Mouse (Mus musculus) limb, embryonic 11.5 days (tissue): ENCODE results near the gene Ska3. TPM values are rescaled to one million over a fixed set of nuclear protein-coding genes. Genes with fewer than 3 reads are reported as not detected.

ENCODE experiments used
- ATAC-seq: fragments of 200-750 bp; cut with Nextera tagmentation; 2 replicates; pipeline ENCODE4 v1.8.0; 2017; ENCODE audit warnings: low read depth; ENCODE audit not compliant: insufficient number of reproducible peaks, low FRiP score, low TSS enrichment
- DNase-seq: peaks from one replicate; pipeline ENCODE4 v3.0.0-alpha.2; 2015; ENCODE audit warnings: low spot score
- H3K27ac ChIP-seq: fragments of 300-500 bp; sonication (generic); replicated peaks from 2 replicates; pipeline ENCODE4 v1.5.1; 2014; ENCODE audit warnings: low read depth, mild to moderate bottlenecking, low read length
- H3K27me3 ChIP-seq: fragments of 300-500 bp; sonication (generic); 2 replicates; pipeline ENCODE4 v1.6.1; 2014; ENCODE audit warnings: mild to moderate bottlenecking, low read length, mixed read lengths; ENCODE audit not compliant: control insufficient read depth, insufficient read depth
- H3K36me3 ChIP-seq: fragments of 300-500 bp; sonication (generic); 2 replicates; pipeline ENCODE4 v1.6.1; 2014; ENCODE audit warnings: mild to moderate bottlenecking, low read length, moderate library complexity, mixed read lengths; ENCODE audit not compliant: control insufficient read depth, insufficient read depth
- H3K4me1 ChIP-seq: fragments of 300-500 bp; sonication (generic); 2 replicates; pipeline ENCODE4 v1.6.1; 2014; ENCODE audit warnings: low read length, mixed read lengths; ENCODE audit not compliant: control insufficient read depth, insufficient read depth
- H3K4me2 ChIP-seq: fragments of 300-500 bp; sonication (generic); 2 replicates; pipeline ENCODE4 v1.6.1; 2014; ENCODE audit warnings: low read depth, mild to moderate bottlenecking, moderate library complexity; ENCODE audit not compliant: severe bottlenecking
- H3K4me3 ChIP-seq: fragments of 300-500 bp; sonication (generic); 2 replicates; pipeline ENCODE4 v1.5.1; 2014; ENCODE audit warnings: low read depth, low read length
- H3K9ac ChIP-seq: fragments of 300-500 bp; sonication (generic); 2 replicates; pipeline ENCODE4 v1.6.1; 2014; ENCODE audit warnings: mild to moderate bottlenecking, low read length
- H3K9me3 ChIP-seq: fragments of 300-500 bp; sonication (generic); 2 replicates; pipeline ENCODE4 v1.6.1; 2016; ENCODE audit warnings: low read length; ENCODE audit not compliant: control insufficient read depth
- WGBS: fragments of 180-500 bp; shearing (Covaris S2); extraction: QIAGEN DNeasy Blood & Tissue Kit; methylation state at CpG from one replicate; pipeline ENCODE4 v1.1.7; 2014; 5-methylcytosine and 5-hydroxymethylcytosine counted together
- microRNA-seq: library from miRNA; unstranded; fragments of <30 nt; microRNA quantifications from one replicate; pipeline ENCODE4, GENCODE M21; 2016
- polyA plus RNA-seq: library from polyadenylated mRNA; unstranded; fragments of >200 nt; fragmentation: Nextera tagmentation; extraction: Ambion mirVana; gene quantifications from 2 replicates; pipeline ENCODE4 v1.2.1, GENCODE M21; 2014

The Ska3 gene
- polyA plus RNA-seq, 1 experiment from 2014 or later, result 59.1 TPM

DNA sequence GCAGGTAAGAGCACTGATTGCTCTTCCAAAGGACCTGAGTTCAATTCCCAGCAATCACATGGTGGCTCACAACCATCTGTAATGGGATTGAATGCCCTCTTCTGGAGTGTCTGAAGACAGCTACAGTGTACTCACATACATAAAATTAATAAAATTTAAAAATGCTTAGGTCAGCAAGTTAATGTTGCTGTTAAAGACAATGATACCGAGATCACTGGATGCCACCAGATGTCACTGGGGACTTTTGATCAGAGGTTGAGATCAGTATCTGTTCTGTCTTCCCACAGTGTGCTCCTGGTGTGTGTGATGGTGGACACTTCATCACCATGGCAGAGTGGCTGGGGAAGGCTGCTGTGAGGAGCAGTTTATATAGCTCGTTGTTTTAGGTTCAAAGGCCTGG lies 36.7 kb downstream of the Ska3 start:
- no peaks in the 10 kb centered on the region for H3K9me3 ChIP-seq
- no peak for ATAC-seq
- H3K4me3 ChIP-seq, result no peak overlapping the region
- no peaks in the 10 kb centered on the region for H3K27me3 ChIP-seq
- no peaks in the 10 kb centered on the region for H3K4me1 ChIP-seq
- H3K4me2 ChIP-seq, result no peak overlapping the region
- H3K27ac ChIP-seq, result no peak overlapping the region
- DNase-seq, result no peak
- H3K9ac ChIP-seq, result no peak overlapping the region
- no peaks in the 10 kb centered on the region for H3K36me3 ChIP-seq
- WGBS, result 64% methylated on average over 2 of the region's 2 CpGs

DNA sequence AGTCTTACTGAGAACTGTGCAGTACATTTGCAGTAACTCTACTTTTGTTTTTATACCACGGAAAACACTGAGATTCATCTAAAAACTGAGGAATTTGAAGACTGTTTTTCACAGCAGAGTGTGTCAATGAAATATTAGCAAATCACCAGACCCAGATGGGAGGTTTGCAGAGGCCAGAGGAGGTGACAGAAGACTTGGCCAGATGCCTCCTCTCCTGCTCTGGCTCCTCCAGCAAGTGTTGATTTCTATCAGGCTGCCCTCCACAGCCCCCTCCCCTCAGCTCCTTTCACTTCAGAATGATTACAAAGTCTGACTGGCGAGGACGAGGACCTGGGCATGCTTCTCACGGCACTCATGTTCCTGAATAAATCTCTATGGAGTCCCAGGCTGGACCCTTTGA lies 38.6 kb downstream of the Ska3 start:
- no peak overlapping the region for H3K9ac ChIP-seq
- DNase-seq (no peak), ATAC-seq (no peak)
- no peak overlapping the region for H3K4me2 ChIP-seq
- no peak overlapping the region for H3K4me3 ChIP-seq
- no peaks in the 10 kb centered on the region for H3K36me3 ChIP-seq
- no peaks in the 10 kb centered on the region for H3K4me1 ChIP-seq
- no peaks in the 10 kb centered on the region for H3K9me3 ChIP-seq
- WGBS, result 72% methylated on average over 4 of the region's 4 CpGs
- no peak overlapping the region for H3K27ac ChIP-seq
- H3K27me3 ChIP-seq, result no peaks in the 10 kb centered on the region

DNA sequence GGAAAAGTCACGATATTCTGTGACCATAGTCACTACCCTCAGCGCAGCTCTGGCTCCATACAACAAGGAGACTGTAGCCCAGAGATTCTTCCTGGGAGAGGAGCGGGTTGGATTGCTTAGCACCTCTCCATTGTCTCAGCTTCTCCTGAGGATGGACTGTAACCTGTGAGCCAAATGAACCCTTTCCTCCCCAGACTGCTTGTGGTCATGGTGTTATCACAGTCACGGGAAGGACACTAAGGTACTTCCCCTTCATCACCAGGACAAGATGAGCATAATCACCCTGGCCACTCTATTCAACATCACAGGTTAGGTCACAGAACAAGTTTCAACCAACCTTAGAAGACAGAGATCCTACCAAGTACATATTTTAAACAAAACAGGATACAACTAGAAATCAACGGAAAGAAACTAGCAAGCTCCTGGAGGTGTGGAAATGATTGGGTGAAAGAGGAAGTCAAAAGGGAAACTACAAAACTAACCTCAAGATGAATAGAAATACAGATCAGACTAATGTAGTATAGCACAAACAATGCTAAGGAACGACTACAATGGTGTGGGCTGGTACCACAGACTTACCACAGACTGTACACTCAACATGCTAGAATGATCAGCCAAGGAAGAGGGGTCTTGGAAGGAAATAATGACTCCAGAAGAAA lies 53.7 kb downstream of the Ska3 start:
- no peak overlapping the region for H3K4me2 ChIP-seq
- no peak for ATAC-seq

DNA sequence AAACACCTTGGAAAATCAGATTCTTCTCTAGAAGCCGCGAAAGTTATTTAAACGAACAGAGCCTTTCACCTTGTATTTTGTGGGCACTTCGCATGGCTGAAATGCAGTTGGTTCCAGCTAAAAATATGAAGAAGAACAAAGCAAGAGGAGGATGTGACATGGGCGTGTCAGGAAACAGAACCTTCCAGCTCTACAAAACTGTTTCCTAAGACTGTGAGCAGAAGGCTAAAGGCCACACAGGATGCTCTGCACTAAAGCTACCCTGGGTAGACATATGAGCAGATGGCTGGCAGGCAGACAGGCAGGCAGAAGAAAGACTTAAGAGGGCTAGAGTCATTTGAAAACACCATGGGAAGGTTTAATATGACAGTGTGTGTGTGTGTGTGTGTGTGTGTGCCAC lies 56.9 kb downstream of the Ska3 start:
- Histone ChIP-seq H3K4me2 (no peak overlapping the region), H3K9ac (no peak overlapping the region), H3K27ac (no peak overlapping the region), H3K36me3 (no peaks in the 10 kb centered on the region), H3K4me1 (no peaks in the 10 kb centered on the region), H3K4me3 (no peak overlapping the region), H3K9me3 (no peaks in the 10 kb centered on the region), H3K27me3 (no peaks in the 10 kb centered on the region)
- 93% methylated on average over 5 of the region's 5 CpGs for WGBS
- ATAC-seq, result no peak
- no peak for DNase-seq

More for the DNA sequence above, 53.7 kb downstream of the Ska3 start:
- no peak overlapping the region for H3K9ac ChIP-seq
- no peak overlapping the region for H3K27ac ChIP-seq
- DNase-seq, result no peak
- H3K9me3 ChIP-seq, result no peaks in the 10 kb centered on the region
- H3K4me3 ChIP-seq, result no peak overlapping the region
- no peaks in the 10 kb centered on the region for H3K27me3 ChIP-seq
- WGBS, result 82% methylated on average over 6 of the region's 6 CpGs
- no peaks in the 10 kb centered on the region for H3K36me3 ChIP-seq
- H3K4me1 ChIP-seq, result no peaks in the 10 kb centered on the region

DNA sequence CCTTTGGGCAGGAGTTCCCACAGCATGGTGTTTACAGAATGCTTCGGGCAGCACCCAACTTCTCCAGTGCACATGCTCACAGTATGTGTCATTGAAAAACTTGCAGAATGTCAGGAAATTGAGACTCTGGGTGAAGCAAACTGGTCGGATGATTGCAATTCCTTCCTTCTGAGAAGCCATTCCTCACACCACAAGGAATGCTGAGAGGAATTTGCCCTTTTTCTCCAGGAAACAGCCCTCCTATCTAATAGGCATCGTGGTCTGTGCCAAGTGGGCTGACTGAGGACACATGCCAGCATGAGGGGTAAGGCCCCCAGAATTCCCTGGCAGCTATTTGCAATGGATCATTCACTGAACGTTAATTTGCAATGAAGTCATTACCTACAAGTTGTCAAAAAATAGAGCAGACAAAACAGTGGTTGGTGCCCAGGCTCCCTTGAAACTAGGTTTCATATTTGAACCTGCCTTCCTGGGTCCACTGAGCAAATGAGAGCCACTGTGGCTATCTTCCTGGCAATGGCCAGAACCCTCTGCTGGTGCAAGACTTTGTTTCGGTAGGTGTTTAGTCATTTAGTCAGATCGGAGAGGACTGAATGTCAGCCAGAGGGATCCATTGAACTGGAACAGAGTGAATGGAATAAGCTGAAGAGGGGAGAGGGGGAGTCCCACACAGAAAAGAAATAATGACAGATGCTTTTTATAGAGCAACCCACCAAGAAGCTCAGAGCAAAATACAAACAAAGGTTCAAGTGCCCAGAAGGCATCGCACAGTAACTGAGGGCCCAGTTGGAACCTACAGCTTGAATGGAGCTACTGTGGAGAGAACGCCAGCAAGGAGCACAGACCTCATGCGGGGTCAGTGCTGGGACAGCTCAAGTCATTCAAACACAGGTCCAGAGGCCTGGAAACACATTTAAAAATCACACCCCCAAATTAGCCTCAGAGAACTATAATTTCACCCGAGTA lies 65.3 kb downstream of the Ska3 start:
- Histone ChIP-seq H3K9ac (no peak overlapping the region), H3K4me3 (no peak overlapping the region), H3K9me3 (no peaks in the 10 kb centered on the region), H3K36me3 (no peaks in the 10 kb centered on the region), H3K27me3 (no peaks in the 10 kb centered on the region), H3K4me1 (no peaks in the 10 kb centered on the region), H3K4me2 (no peak overlapping the region), H3K27ac (no peak overlapping the region)
- DNase-seq (no peak), ATAC-seq (no peak)
- WGBS, result 81% methylated on average over 10 of the region's 10 CpGs

DNA sequence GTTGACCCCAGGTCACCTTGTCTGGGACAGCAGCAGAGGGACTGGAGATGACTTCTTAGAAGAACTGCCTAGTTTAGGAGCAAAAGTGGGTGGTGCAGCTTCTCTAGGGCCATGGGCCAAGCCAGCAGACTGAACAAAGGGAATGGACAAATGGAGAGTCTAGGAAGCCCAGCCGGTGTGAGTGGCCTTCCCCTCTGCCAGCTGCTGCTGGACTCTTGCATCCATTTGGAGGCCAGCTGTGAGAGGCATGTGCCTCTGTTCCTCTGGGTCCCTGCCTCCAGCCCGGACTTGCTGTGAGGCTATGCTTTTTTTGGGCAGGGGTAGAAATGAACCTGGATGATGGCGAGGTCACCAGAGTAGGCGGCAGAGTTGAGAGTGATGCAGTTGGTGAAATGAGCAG lies 67.7 kb downstream of the Ska3 start, which contains the start of gene Lats2:
Gene Lats2, minus strand, starts transcription at position 152 of the 400 bp plus-strand sequence.
- Histone ChIP-seq H3K4me3 (no peak within 1 kb of the TSS), H3K36me3 (no peaks in the 10 kb centered on the region), H3K4me2 (no peak within 1 kb of the TSS), H3K9ac (no peak within 1 kb of the TSS), H3K4me1 (no peaks in the 10 kb centered on the region), H3K27me3 (no peaks in the 10 kb centered on the region), H3K27ac (no peak within 1 kb of the TSS), H3K9me3 (no peaks in the 10 kb centered on the region)
- no peak for ATAC-seq
- WGBS, result 78% methylated on average over 4 of the region's 4 CpGs
- no peak for DNase-seq

Small RNA genes within 50 kb of the gene (microRNA-seq; reads per million reads assigned to microRNA genes)
- 0.92 reads per million for gene Mir3077

Other genes with a start within 250 kb of the Ska3 start
- gene Xpo4, start 160.8 kb downstream of the Ska3 start, polyA plus RNA-seq, result 36.7 and 42.1 TPM in 2 replicates
- gene Gm49361, start 80.1 kb downstream of the Ska3 start, polyA plus RNA-seq, result not detected in 2 replicates
- 19.4 and 20.1 TPM in 2 replicates for gene Lats2, start 67.8 kb downstream of the Ska3 start, polyA plus RNA-seq
- 26.7 and 30.1 TPM in 2 replicates for gene Sap18, start 28.0 kb downstream of the Ska3 start, polyA plus RNA-seq
- gene Mrpl57, start within 50 bp of the Ska3 start, polyA plus RNA-seq, result 124 and 125 TPM in 2 replicates
- 61.6 and 63.5 TPM in 2 replicates for gene Zdhhc20, start 64.1 kb upstream of the Ska3 start, polyA plus RNA-seq
- 53.8 and 59.8 TPM in 2 replicates for gene Micu2, start 173.1 kb upstream of the Ska3 start, polyA plus RNA-seq
- gene Fgf9, start 244.4 kb upstream of the Ska3 start, polyA plus RNA-seq, result 9.4 and 11.6 TPM in 2 replicates